Mouse (Mus musculus) adrenal gland, adult 2 months (tissue): ENCODE results near the gene Ptpro. TPM values are rescaled to one million over a fixed set of nuclear protein-coding genes. Genes with fewer than 3 reads are reported as not detected.

Source experiments
- DNase-seq: peaks from one replicate; pipeline ENCODE4 v3.0.0; 2021
- long read RNA-seq: library from polyadenylated mRNA; stranded (forward); transcript quantifications from one replicate; pipeline ENCODE4 v2.0.0, GENCODE M21; 2021
- polyA plus RNA-seq: library from polyadenylated mRNA; depleted of rRNA; stranded (reverse); fragments of >200 nt; gene quantifications from 2 replicates; pipeline ENCODE4 v1.2.3, GENCODE M21; 2012; rRNA removed
- total RNA-seq, 2 experiments: library from RNA; stranded (reverse); gene quantifications; 2 replicates each; pipeline ENCODE4 v1.2.3; 2021

The Ptpro gene
- total RNA-seq (1 to 10 TPM in 1 of 2 experiments, under 1 TPM in 1; 0.89 to 2.3 TPM), polyA plus RNA-seq (0.99 and 1.1 TPM in 2 replicates)
- long read RNA-seq, partial matches to known transcripts = 0 of 1 reads
- long read RNA-seq, other reads (novel, unspliced or antisense) = 0 of 1 reads

- DNase-seq = peak; percentile 9
These were observed at the start of gene Ptpro for GRCm38 (mm10) chr6:137252194-137252886. TSS of gene Ptpro (plus strand) at chr6:137252319.

- DNase-seq = no peak
These were observed 49.5 kb upstream of the Ptpro start for GRCm38 (mm10) chr6:137202661-137203060.

- DNase-seq = no peak
These were observed 46.3 kb upstream of the Ptpro start for GRCm38 (mm10) chr6:137205662-137206400.

- no peak for DNase-seq
These were observed 45.0 kb upstream of the Ptpro start for GRCm38 (mm10) chr6:137207126-137207525.

DNA sequence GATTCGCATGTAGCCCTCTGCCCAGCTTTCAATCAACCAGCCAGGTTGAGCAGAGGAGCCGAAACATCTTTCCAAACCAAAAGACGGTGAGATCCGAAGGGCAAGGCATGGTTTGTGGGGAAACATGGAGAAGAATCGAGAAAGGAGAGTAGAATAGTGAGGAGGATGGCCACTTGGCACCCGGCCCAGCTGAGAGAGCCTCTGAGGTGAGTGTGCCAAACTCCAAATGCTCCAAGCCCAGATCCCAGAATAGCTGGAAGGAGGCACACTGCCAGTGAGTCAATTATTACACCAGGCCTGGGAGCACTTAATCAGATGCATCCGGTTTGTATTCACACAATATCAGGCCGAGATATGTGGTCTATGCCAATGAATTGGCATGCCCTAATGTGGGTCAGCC is 42.1 kb upstream of the Ptpro start:
- peak; percentile 26 for DNase-seq

DNA sequence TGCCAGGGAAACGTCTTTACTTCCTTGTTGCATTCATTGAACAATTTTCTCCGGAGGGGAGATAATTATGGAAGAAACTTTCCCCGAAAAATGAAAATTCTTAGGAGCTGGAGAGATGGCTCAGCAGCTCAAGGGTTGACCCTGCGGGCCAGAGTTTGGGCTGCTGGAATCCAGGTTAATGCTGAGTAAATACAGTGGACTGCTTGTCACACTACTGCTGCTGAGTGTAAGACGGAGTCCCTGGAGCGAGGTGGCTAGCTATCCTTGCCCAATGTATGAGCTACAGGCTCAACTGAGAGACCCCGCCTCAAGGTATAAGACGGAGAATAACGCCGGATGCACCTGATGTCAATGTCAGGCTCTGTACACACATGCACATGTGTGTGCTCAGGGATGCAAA is 41.1 kb upstream of the Ptpro start:
- DNase-seq = no peak

GRCm38 (mm10) chr6:137211441-137211840 is 40.7 kb upstream of the Ptpro start:
- no peak for DNase-seq

DNA sequence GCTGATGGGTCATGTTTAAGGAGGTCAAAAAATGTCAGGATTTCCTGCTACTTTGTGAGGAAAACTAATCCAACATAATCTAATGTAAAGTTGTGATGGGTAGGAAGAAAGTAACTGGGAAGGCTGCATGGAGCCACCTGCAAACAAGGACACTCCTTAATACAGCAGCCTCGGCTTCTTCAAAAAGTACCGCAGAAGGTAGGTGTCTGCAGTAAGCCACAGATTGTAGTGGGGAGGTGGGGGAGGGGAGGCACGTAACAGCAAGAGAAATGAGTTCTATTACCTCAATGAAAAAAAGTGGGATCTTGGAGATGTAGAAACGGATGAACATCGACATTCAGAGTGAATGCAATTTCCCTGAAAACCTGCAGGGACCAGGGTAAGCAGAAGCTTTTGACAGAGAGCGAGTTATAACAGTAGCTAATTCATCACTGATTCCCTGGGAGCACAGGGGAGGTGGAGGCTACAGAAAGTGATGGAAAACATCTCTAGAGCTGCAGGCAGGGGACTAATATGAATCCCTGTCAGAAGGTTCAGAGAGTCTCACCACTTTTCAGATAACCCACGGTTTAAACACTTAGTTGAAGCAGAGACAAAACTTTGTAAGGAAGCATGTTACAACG is 34.2 kb upstream of the Ptpro start:
- no peak for DNase-seq

GRCm38 (mm10) chr6:137252887-137253242 is 746 bp downstream of the Ptpro start:
- DNase-seq = no peak

- no peak for DNase-seq
These were observed 1.3 kb downstream of the Ptpro start for GRCm38 (mm10) chr6:137253415-137253814.

DNA sequence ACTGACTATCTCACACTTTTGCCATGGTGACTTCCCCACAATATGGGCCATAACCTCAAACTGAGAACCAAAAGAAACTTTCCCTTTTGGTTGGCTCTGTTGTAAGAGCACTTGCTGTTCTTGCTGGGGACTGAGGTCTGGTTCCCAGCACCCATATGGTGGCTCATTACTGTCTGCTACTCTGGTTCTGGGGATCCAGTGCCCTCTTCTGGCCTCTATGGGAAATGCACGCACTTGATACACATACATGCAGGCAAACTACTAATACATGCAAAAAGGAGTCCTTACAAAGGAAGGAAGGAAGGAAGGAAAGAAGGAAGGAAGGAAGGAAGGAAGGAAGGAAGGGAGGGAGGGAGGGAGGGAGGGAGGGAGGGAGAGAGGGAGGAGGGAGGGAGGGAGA is 8.9 kb downstream of the Ptpro start:
- no peak for DNase-seq

- DNase-seq = no peak
These were observed 10.0 kb downstream of the Ptpro start for GRCm38 (mm10) chr6:137262087-137262486.

GRCm38 (mm10) chr6:137268019-137268418 is 15.9 kb downstream of the Ptpro start:
- DNase-seq = no peak

GRCm38 (mm10) chr6:137268592-137268991 is 16.5 kb downstream of the Ptpro start:
- no peak for DNase-seq

- DNase-seq = no peak
These were observed 20.4 kb downstream of the Ptpro start for GRCm38 (mm10) chr6:137272513-137272912.

GRCm38 (mm10) chr6:137277587-137277994 is 25.5 kb downstream of the Ptpro start:
- no peak for DNase-seq

GRCm38 (mm10) chr6:137279576-137279975 is 27.5 kb downstream of the Ptpro start:
- DNase-seq = no peak

GRCm38 (mm10) chr6:137281541-137282049 is 29.5 kb downstream of the Ptpro start:
- no peak for DNase-seq

GRCm38 (mm10) chr6:137282050-137282449 is 29.9 kb downstream of the Ptpro start:
- DNase-seq = no peak

- no peak for DNase-seq
These were observed 34.3 kb downstream of the Ptpro start for GRCm38 (mm10) chr6:137286376-137286775.

DNA sequence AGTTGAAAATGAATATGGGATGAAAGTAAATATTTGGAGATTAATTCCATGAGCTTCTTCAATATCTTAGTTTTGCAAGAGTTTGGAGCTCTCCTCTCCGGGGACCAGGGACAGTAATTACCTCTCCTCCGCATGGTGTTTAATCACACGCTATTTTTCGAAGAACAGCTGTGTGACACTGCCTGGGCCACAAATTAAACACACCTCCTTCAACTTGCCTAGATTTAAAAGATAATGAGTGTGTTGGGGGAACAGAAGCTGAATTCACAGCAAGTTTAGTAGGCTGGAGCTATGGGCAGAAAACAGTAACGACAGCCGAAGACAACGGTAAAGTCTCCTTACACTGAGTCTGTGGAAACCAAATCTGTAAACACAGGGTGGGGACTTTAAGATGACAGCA is 35.7 kb downstream of the Ptpro start:
- no peak for DNase-seq

DNA sequence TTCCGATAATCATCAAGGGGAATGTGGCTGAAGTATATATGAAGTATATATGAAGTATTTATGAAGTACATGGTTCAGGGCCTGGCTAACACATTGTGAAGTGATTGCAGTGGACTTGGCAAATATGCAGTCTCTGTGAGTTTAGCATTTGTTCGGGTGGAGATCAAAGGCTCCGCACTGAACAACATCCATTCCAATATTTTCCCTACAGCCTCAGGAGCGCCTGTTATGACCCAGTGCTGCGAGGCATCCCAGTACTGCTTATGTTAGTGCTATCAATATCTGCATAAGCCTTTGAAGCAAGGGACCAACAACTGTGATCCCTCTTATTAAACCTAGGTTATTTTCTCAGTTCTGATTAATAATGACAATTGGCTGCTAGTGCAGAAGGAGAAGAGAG is 36.1 kb downstream of the Ptpro start:
- DNase-seq = no peak

DNA sequence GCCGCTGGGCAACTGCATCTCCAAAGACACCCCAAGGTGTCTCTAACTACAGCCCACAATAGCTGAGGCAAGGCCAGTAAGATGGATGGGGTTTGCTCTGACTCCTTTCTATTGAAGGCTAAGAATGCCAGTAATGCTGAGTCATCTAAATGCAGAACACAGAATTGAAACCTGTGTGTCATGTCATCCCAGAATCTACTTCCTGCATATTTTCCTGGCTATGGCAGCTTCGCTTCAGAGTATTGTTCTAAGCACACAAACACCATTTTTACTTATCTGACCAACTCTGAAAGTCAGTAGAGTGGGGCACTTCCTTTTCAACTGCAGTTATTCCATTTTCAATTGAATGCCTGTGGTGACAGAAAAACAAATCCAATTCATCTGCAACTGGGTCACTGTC is 40.3 kb downstream of the Ptpro start:
- DNase-seq = peak; percentile 57
